Mouse (Mus musculus) large intestine, adult 2 months (tissue): Measurements from ENCODE around the gene Rab35. TPM values are rescaled to one million over a fixed set of nuclear protein-coding genes. Genes with fewer than 3 reads are reported as not detected.

ENCODE experiments used
- DNase-seq: peaks from one replicate; pipeline ENCODE4 v3.0.0-alpha.2; 2012; ENCODE audit warnings: low read depth, low spot score
- WGBS: fragments of 180-500 bp; shearing (Covaris S2); methylation state at CpG from one replicate; pipeline ENCODE4 v1.1.7; 2018; 5-methylcytosine and 5-hydroxymethylcytosine counted together
- polyA plus RNA-seq: library from polyadenylated mRNA; depleted of rRNA; stranded (reverse); fragments of >200 nt; gene quantifications from 2 replicates; pipeline ENCODE4 v1.2.3, GENCODE M21; 2012; rRNA removed

The Rab35 gene
- polyA plus RNA-seq, 1 experiment, result 52.8 TPM

GRCm38 (mm10) chr5:115695191-115695770 is 63.6 kb downstream of the Rab35 start:
- no peak for DNase-seq
- WGBS, result 50% methylated on average over 6 of the region's 6 CpGs

GRCm38 (mm10) chr5:115696811-115697210 is 65.1 kb downstream of the Rab35 start:
- 83% methylated on average over 5 of the region's 5 CpGs for WGBS
- DNase-seq, result no peak

Other genes with a start within 250 kb of the Rab35 start
- 8.7 and 9.9 TPM in 2 replicates for gene Msi1, start 202.3 kb upstream of the Rab35 start, polyA plus RNA-seq
- 1.2 and 7.7 TPM in 2 replicates for gene Pla2g1b, start 165.6 kb upstream of the Rab35 start, polyA plus RNA-seq
- gene Sirt4, start 147.2 kb upstream of the Rab35 start, polyA plus RNA-seq, result 17.3 and 24.2 TPM in 2 replicates
- 76.8 and 135 TPM in 2 replicates for gene Pxn, start 125.2 kb upstream of the Rab35 start, polyA plus RNA-seq
- gene Rplp0, start 72.4 kb upstream of the Rab35 start, polyA plus RNA-seq, result 2,416 and 2,431 TPM in 2 replicates
- gene Gcn1l1, start 66.7 kb upstream of the Rab35 start, polyA plus RNA-seq, result 26.0 and 34.9 TPM in 2 replicates
- gene Bicdl1, start 99.7 kb downstream of the Rab35 start, polyA plus RNA-seq, result 11.6 and 12.2 TPM in 2 replicates
- 2.9 and 5.9 TPM in 2 replicates for gene Cit, start 213.4 kb downstream of the Rab35 start, polyA plus RNA-seq